Mouse (Mus musculus): ENCODE results near the gene Nomo1. TPM values are rescaled to one million over a fixed set of nuclear protein-coding genes. Genes with fewer than 3 reads are reported as not detected.
A peak's percentile ranks its signal among the peaks of the same experiment; 100 is the strongest.

Nomo1 gene
- polyA plus RNA-seq, 1 experiment from 2014 or later, result 27.2 TPM

- Histone ChIP-seq H3K9ac (ENCODE audit: low read depth, low read length) (no peak overlapping the region), H3K4me1 (replicated peaks; ENCODE audit: insufficient read depth, low read length) (no peaks in the 10 kb centered on the region), H3K4me2 (ENCODE audit: low read length) (no peak overlapping the region), H3K4me3 (replicated peaks; ENCODE audit: low read depth, low read length) (no peak overlapping the region), H3K27me3 (ENCODE audit: insufficient read depth, low read length) (no peaks in the 10 kb centered on the region), H3K36me3 (ENCODE audit: insufficient read depth, low read length) (no peaks in the 10 kb centered on the region), H3K27ac (no peak overlapping the region), H3K9me3 (replicated peaks; ENCODE audit: low read length) (no peaks in the 10 kb centered on the region)
- 5% methylated on average over 4 of the region's 4 CpGs for WGBS
- ATAC-seq (replicated peaks; ENCODE audit: low FRiP score, low read depth) (no peak), DNase-seq (ENCODE audit: low spot score) (peak; percentile 85)
- TF ChIP-seq CTCF (IDR thresholded peaks at IDR 0.05; ENCODE audit: low read depth), result peak; percentile 93
These were observed 62.6 kb downstream of the Nomo1 start for GRCm38 (mm10) chr7:46096136-46096535.

GRCm38 (mm10) chr7:46097319-46097783, 63.9 kb downstream of the Nomo1 start:
- Histone ChIP-seq H3K4me2 (ENCODE audit: low read length) (no peak overlapping the region), H3K27ac (no peak overlapping the region), H3K9me3 (replicated peaks; ENCODE audit: low read length) (no peaks in the 10 kb centered on the region), H3K27me3 (ENCODE audit: insufficient read depth, low read length) (no peaks in the 10 kb centered on the region), H3K4me3 (replicated peaks; ENCODE audit: low read depth, low read length) (no peak overlapping the region), H3K9ac (ENCODE audit: low read depth, low read length) (no peak overlapping the region), H3K36me3 (ENCODE audit: insufficient read depth, low read length) (no peaks in the 10 kb centered on the region), H3K4me1 (replicated peaks; ENCODE audit: insufficient read depth, low read length) (no peaks in the 10 kb centered on the region)
- no peak for TF ChIP-seq CTCF (IDR thresholded peaks at IDR 0.05; ENCODE audit: low read depth)
- WGBS, result 46% methylated on average over 4 of the region's 4 CpGs
- DNase-seq (ENCODE audit: low spot score), result no peak
- ATAC-seq (replicated peaks; ENCODE audit: low FRiP score, low read depth), result no peak

- H3K4me1 ChIP-seq (replicated peaks; ENCODE audit: insufficient read depth, low read length), result no peaks in the 10 kb centered on the region
- H3K4me2 ChIP-seq (ENCODE audit: low read length), result no peak overlapping the region
- no peak for ATAC-seq (replicated peaks; ENCODE audit: low FRiP score, low read depth)
- no peak overlapping the region for H3K27ac ChIP-seq
- DNase-seq (ENCODE audit: low spot score), result no peak
- H3K4me3 ChIP-seq (replicated peaks; ENCODE audit: low read depth, low read length), result no peak overlapping the region
- WGBS, result 80% methylated on average over 19 of the region's 19 CpGs
- no peak for TF ChIP-seq CTCF (IDR thresholded peaks at IDR 0.05; ENCODE audit: low read depth)
- H3K9me3 ChIP-seq (replicated peaks; ENCODE audit: low read length), result no peaks in the 10 kb centered on the region
- H3K27me3 ChIP-seq (ENCODE audit: insufficient read depth, low read length), result no peaks in the 10 kb centered on the region
- H3K36me3 ChIP-seq (ENCODE audit: insufficient read depth, low read length), result no peaks in the 10 kb centered on the region
- no peak overlapping the region for H3K9ac ChIP-seq (ENCODE audit: low read depth, low read length)
These were observed 64.9 kb downstream of the Nomo1 start for GRCm38 (mm10) chr7:46098221-46098918.

- no peak for DNase-seq (ENCODE audit: low spot score)
- Histone ChIP-seq H3K4me3 (replicated peaks; ENCODE audit: low read depth, low read length) (no peak overlapping the region), H3K4me1 (replicated peaks; ENCODE audit: insufficient read depth, low read length) (no peaks in the 10 kb centered on the region), H3K4me2 (ENCODE audit: low read length) (no peak overlapping the region), H3K36me3 (ENCODE audit: insufficient read depth, low read length) (no peaks in the 10 kb centered on the region), H3K9ac (ENCODE audit: low read depth, low read length) (no peak overlapping the region), H3K27ac (no peak overlapping the region), H3K27me3 (ENCODE audit: insufficient read depth, low read length) (no peaks in the 10 kb centered on the region), H3K9me3 (replicated peaks; ENCODE audit: low read length) (no peaks in the 10 kb centered on the region)
- TF ChIP-seq CTCF (IDR thresholded peaks at IDR 0.05; ENCODE audit: low read depth), result no peak
- no peak for ATAC-seq (replicated peaks; ENCODE audit: low FRiP score, low read depth)
- 96% methylated on average over 19 of the region's 19 CpGs for WGBS
These were observed 65.4 kb downstream of the Nomo1 start for GRCm38 (mm10) chr7:46098919-46099286.

GRCm38 (mm10) chr7:46099682-46100081, 66.2 kb downstream of the Nomo1 start:
- Histone ChIP-seq H3K27me3 (ENCODE audit: insufficient read depth, low read length) (no peaks in the 10 kb centered on the region), H3K9ac (ENCODE audit: low read depth, low read length) (no peak overlapping the region), H3K4me2 (ENCODE audit: low read length) (no peak overlapping the region), H3K9me3 (replicated peaks; ENCODE audit: low read length) (no peaks in the 10 kb centered on the region), H3K4me1 (replicated peaks; ENCODE audit: insufficient read depth, low read length) (no peaks in the 10 kb centered on the region), H3K4me3 (replicated peaks; ENCODE audit: low read depth, low read length) (no peak overlapping the region), H3K27ac (no peak overlapping the region), H3K36me3 (ENCODE audit: insufficient read depth, low read length) (no peaks in the 10 kb centered on the region)
- no peak for ATAC-seq (replicated peaks; ENCODE audit: low FRiP score, low read depth)
- TF ChIP-seq CTCF (IDR thresholded peaks at IDR 0.05; ENCODE audit: low read depth), result no peak
- WGBS, result 80% methylated on average over 13 of the region's 13 CpGs
- no peak for DNase-seq (ENCODE audit: low spot score)

GRCm38 (mm10) chr7:46100563-46100962, 67.1 kb downstream of the Nomo1 start, which contains the start of gene Kcnj11:
Kcnj11 (minus strand) TSS chr7:46100764.
- peak within 1 kb of the TSS; percentile 92 for H3K4me2 ChIP-seq (ENCODE audit: low read length)
- H3K36me3 ChIP-seq (ENCODE audit: insufficient read depth, low read length), result no peaks in the 10 kb centered on the region
- H3K4me1 ChIP-seq (replicated peaks; ENCODE audit: insufficient read depth, low read length), result no peaks in the 10 kb centered on the region
- no peaks in the 10 kb centered on the region for H3K9me3 ChIP-seq (replicated peaks; ENCODE audit: low read length)
- peak; percentile 76 for ATAC-seq (replicated peaks; ENCODE audit: low FRiP score, low read depth)
- H3K27me3 ChIP-seq (ENCODE audit: insufficient read depth, low read length), result no peaks in the 10 kb centered on the region
- under 1% methylated on average over 34 of the region's 34 CpGs for WGBS
- H3K9ac ChIP-seq (ENCODE audit: low read depth, low read length), result peak within 1 kb of the TSS; percentile 67
- peak; percentile 90 for DNase-seq (ENCODE audit: low spot score)
- peak; percentile 84 for TF ChIP-seq CTCF (IDR thresholded peaks at IDR 0.05; ENCODE audit: low read depth)
- H3K4me3 ChIP-seq (replicated peaks; ENCODE audit: low read depth, low read length), result peak within 1 kb of the TSS; percentile 48
- no peak within 1 kb of the TSS for H3K27ac ChIP-seq

Measured in kidney, postnatal 0 days (tissue).